Mouse (Mus musculus) hindlimb bud, embryonic 11.5 days (tissue): Measurements from ENCODE around the gene Ddx56.

Source experiments
- DNase-seq: peaks from one replicate; pipeline ENCODE4 v3.0.0-alpha.2; 2012; ENCODE audit warnings: low read depth, low spot score; ENCODE audit errors: extremely low spot score

Gene Ddx56

GRCm38 (mm10) chr11:6267320-6268254 lies at the start of gene Ddx56:
TSS of gene Ddx56 (minus strand) at chr11:6267772.
- DNase-seq, result peak; percentile 88

DNA sequence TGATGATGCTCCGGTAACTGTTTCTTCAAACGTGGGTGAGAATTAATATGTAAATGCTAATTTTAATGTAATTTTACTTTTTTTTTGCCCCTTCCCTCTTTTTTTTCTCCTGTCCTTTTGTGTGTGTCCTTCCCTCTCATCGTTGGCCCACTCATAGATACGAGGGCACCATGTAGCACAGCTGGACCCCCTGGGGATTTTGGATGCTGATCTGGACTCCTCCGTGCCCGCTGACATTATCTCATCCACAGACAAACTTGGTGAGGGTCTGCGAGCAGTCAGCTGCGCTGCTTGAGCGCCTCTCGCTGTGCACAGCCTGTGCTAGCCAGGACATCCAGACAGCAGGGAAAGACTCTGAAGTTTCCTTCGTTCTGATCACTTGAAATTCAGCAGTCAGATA lies 49.2 kb upstream of the Ddx56 start:
- no peak for DNase-seq

DNA sequence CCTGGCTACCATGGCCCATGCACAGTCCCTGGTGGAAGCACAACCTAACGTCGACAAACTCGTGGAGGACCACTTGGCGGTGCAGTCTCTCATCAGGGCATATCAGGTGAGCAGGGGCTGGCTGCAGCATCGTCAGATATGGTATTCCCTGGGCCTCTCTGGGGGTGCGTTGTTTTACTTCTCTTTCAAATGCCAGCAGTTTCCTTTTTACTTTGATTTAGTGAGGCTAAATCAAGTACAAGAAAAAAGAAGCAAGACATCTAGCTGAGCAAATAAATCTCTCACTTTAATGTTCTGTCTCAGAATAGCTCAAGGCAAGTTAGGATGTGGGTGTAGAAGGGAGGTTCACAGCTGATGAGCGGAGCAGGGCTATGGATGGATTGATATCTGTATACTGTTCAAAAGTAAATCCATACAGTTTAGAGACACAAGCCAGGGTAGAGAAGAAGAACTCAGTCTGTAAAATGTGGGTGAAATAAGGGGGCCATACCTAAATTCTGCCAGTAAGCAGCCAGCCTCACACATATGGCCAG lies 46.4 kb upstream of the Ddx56 start:
- no peak for DNase-seq

DNA sequence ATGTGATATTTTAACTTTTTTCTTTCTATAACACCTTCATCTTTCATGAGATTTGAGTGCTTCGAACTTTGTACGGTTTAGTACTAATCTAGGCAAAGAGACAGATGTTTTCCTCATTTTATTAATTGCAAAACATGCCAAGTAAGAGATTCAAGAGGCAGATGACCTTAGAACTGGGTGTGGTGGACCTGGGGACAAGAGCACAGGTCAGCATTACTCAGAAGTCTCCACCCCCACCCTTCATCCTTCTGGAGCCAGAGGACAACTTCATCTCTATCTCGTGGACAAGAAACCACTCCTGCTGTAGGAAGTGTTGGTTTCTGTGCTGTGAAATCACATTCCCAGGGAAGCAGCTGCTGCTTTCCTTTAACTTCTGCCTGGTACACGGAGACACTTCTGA lies 40.6 kb upstream of the Ddx56 start:
- DNase-seq, result no peak

DNA sequence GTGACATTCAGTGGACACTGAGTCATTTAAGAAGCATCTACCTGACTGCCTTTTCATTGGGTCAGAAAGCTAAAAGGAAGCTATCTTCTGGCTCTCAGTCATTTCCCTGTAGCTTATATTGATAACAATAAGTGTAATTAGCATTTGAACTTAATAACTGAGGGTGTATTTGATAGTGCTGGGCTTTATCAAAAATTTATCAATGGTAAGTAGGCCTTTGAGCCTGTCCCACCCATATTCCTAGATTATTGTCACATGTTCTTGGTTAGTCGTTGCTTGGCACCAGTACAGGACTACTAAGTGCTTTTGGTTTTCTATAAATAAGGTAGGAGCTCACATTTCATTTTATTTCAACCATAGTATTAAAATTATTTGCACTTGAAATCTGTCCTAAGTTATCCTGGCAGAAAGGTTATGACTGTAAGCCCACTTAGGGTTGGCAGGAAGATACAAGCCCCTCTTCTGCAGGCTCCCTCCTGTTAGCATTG lies 38.4 kb upstream of the Ddx56 start:
- no peak for DNase-seq

DNA sequence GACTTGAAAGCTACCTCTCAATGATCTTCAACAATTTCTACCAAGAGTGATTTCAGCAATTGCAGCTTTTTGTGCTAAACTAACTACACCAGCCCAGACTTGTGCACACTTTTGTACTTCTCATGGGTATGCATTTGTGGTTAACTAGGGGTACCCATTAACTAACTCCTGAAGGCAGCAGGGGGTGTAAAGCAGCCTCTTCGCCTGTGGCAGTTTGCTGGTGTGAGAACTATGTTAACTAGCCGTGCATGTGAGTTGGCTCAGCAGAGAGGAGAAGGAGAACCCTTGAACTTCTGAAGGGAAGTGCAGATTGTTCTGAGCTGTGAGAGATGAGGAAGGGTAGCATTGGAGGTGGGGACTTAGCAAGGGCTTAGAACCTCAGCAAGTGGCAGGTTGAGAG lies 35.2 kb upstream of the Ddx56 start:
- DNase-seq, result no peak

DNA sequence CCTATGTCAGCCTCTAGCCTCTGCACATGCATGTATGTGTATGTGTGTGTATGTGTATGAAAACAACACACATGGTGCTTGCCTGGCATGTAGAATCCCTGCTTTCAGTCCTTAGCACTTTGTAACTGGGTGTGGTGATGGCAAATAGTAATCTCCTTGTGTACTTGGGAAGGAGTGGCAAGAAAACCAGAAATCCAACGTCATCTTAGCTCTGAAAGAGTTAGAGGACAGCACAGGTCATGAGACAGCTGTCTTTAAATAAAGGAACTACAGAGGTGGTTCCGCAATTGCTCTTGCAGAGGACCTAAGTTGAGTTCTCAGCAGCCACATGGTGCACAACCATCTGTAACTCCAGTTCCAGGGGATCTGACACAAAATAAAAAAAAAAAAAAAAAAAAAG lies 31.9 kb upstream of the Ddx56 start:
- no peak for DNase-seq

- no peak for DNase-seq
Measured at GRCm38 (mm10) chr11:6296077-6296476, 28.5 kb upstream of the Ddx56 start.

DNA sequence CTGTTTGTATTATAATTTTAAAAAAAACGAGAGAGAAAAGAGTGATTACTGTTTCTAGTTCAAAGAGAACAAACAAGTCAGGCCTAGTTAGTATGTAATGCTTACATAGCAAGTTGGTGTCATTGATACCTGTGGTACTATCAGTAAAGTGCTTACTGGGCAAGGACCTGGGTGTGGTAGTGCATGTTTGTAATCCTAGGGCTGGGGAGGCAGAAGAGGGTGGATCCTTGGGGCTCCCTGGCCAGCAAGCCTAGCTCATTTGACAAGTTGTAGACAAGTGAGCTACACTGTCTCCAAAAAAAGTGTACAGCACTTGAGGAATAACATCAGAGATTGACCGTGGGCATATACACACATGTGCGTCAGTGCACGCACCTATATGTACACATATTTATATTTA lies 27.1 kb upstream of the Ddx56 start:
- DNase-seq, result no peak

GRCm38 (mm10) chr11:6293601-6294000 lies 26.0 kb upstream of the Ddx56 start:
- no peak for DNase-seq

- no peak for DNase-seq
Measured at GRCm38 (mm10) chr11:6292988-6293349, 25.4 kb upstream of the Ddx56 start.

GRCm38 (mm10) chr11:6292116-6292987 lies 24.8 kb upstream of the Ddx56 start:
- DNase-seq, result peak; percentile 54

DNA sequence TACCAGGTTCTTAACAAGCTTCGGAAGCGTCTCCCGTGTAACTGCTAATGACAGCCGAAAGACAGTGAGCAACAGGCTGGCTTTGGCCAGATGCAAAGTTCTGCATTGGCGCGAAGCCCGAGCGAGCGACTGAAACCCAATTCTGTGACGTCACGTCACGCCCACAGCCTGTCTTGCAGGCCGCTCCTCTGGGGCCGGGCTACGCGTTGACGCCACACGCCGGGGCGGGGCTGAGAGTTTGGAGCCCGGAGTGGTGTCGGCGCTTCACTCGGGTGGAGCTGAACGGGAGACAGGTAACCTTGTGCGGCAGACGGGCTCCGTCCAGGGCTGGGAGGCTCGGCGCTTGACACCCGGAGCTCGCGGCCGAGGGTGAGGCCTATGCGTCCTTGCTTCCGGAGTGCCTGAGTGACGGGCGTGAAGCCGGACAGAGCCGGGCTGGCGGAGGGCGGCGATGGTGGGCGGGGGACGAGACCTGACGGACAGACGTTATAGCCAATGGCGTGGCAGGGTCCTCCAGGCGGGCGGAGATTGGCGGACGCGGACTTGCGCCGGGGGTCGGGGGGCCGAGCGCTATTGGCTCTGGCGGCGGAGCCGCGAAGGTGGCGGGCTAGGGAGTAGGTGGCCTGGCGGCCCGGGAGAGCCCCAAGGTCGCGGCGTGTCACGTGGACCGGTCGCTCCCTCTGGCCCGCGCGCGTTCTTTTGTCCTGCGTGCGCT lies 24.0 kb upstream of the Ddx56 start, which contains the start of gene Ogdh:
TSS of gene Ogdh (plus strand) at position 233 of the 715 bp plus-strand sequence.
- peak; percentile 89 for DNase-seq

- no peak for DNase-seq
Measured at GRCm38 (mm10) chr11:6290883-6291282, 23.3 kb upstream of the Ddx56 start.

DNA sequence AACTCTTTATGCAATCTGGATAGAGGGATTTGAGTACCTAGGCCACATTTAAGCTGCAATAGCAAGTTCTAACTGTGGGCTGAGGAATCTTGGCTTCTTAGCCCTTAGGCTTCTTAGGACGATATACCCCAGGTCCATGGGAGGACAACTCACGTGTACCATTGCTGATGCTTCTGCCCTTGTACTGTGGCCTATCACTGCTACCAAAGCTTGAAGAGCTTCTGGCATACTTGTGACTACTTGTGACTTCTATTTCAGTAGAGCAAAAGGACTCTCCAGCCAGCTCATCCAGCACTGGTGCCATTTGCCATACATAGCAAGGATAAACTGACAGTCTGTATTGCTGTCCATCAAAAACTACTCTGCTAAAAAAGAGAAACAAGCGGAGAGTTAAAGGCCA lies 22.6 kb upstream of the Ddx56 start:
- DNase-seq, result no peak

GRCm38 (mm10) chr11:6282940-6283339 lies 15.4 kb upstream of the Ddx56 start:
- no peak for DNase-seq

DNA sequence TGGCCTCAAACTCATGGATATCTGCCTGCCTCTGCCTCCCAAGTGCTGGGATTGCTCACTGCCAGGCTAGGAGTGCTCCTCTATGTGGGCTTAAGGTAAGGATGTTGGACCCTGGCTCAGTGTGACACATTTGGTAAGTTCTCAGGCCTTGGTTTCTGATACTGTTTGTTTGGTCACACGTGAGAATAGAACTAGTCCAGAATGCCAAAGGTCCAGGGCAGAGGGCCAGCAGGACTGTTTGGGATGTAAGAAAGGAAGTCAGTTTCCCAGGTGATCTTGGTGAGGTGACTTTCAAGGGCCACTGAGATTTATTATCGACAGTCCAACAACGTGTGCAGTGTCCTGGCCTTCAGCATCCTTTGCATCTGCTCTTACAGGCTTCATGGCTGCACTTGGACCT lies 8.9 kb upstream of the Ddx56 start:
- DNase-seq, result no peak

GRCm38 (mm10) chr11:6275094-6275484 lies 7.5 kb upstream of the Ddx56 start:
- DNase-seq, result no peak

GRCm38 (mm10) chr11:6274387-6275093 lies 7.0 kb upstream of the Ddx56 start, which contains the start of gene Tmed4:
TSS of gene Tmed4 (minus strand) at chr11:6274870.
- DNase-seq, result peak; percentile 99

DNA sequence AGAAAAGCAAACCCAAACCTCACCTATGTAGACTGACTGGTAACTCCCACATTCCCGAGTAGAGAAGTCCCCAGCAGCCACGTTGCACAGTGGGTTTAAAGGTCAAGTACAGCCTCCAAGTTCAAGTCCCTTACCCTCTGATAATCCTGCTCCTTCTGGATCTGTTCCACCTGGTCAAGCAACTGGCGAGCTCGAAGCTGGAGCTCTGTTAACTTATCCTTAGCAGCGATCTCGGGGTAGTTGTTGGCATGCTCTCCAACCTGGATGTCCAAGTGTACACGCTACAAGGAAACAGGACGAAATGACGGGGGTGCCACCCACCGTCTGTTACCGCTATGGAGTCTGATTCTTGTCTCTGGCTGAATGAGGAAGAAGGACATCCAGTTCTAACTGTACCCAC lies 6.0 kb upstream of the Ddx56 start:
- no peak for DNase-seq
